Mouse (Mus musculus) cortical plate, adult 2 months (tissue): Measurements from ENCODE around the gene Ecm2.

Experiments
- CTCF ChIP-seq: fragments of 200-500 bp; IDR thresholded peaks from 2 replicates; pipeline ENCODE4 v1.5.1; 2011; ENCODE audit warnings: mild to moderate bottlenecking, control low read depth, low read length; ENCODE audit not compliant: insufficient read depth; ENCODE audit errors: extremely low read depth
- POLR2A ChIP-seq: fragments of 200-500 bp; IDR thresholded peaks from 2 replicates; pipeline ENCODE4 v1.6.1; 2011; ENCODE audit warnings: mild to moderate bottlenecking, low read length, control low read depth; ENCODE audit not compliant: insufficient read depth; ENCODE audit errors: extremely low read depth

DNA sequence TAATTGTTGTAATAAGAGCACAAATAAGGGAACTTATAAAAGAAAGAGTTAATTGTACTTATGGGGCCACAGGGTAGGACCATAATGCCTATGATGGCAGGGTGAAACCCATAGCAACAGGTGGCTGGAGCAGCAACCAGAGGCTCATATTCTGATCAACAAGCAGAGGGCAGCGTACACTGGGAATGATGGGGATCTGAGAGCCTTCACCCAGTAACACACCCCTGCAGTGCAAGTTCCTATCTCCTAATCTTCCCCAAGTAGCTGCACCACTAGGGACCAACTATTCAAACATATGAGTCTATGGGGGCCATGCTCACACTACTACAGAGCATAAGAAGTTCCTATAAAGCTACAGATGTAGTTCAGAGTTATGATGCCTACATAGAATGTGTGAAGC, 59.7 kb downstream of the Ecm2 start:
- TF ChIP-seq CTCF (no peak), POLR2A (no peak)
